Mouse (Mus musculus) testis, adult 2 months (tissue): ENCODE data around the gene Diras2. TPM values are rescaled to one million over a fixed set of nuclear protein-coding genes. Genes with fewer than 3 reads are reported as not detected.

Experiments used
- H3K27ac ChIP-seq: fragments of 200-500 bp; 2 replicates; pipeline ENCODE4 v1.5.1; 2012; ENCODE audit warnings: low read depth, low read length; ENCODE audit not compliant: control insufficient read depth, insufficient read depth
- H3K27me3 ChIP-seq: fragments of 200-500 bp; 2 replicates; pipeline ENCODE4 v1.6.1; 2012; ENCODE audit warnings: mild to moderate bottlenecking, low read length, moderate library complexity; ENCODE audit not compliant: control insufficient read depth, insufficient read depth
- H3K36me3 ChIP-seq: fragments of 200-500 bp; 2 replicates; pipeline ENCODE4 v1.6.1; 2012; ENCODE audit warnings: mild to moderate bottlenecking, low read length; ENCODE audit not compliant: control insufficient read depth, insufficient read depth
- H3K4me1 ChIP-seq: fragments of 200-500 bp; 2 replicates; pipeline ENCODE4 v1.6.1; 2012; ENCODE audit warnings: low read length; ENCODE audit not compliant: control insufficient read depth, insufficient read depth
- H3K4me3 ChIP-seq: fragments of 200-500 bp; 2 replicates; pipeline ENCODE4 v1.5.1; 2012; ENCODE audit warnings: low read depth, mild to moderate bottlenecking, low read length, moderate library complexity, mixed read lengths; ENCODE audit not compliant: control insufficient read depth
- CTCF ChIP-seq: fragments of 200-500 bp; IDR thresholded peaks from 2 replicates; pipeline ENCODE4 v1.5.1; 2012; ENCODE audit warnings: low read depth, mild to moderate bottlenecking, inconsistent platforms, low read length, moderate library complexity; ENCODE audit not compliant: control insufficient read depth, insufficient read depth, insufficient replicate concordance
- POLR2A ChIP-seq: fragments of 200-500 bp; IDR thresholded peaks from 2 replicates; pipeline ENCODE4 v1.6.1; 2012; ENCODE audit warnings: low read depth, mild to moderate bottlenecking, inconsistent platforms, low read length, moderate library complexity; ENCODE audit not compliant: control insufficient read depth
- polyA plus RNA-seq: library from polyadenylated mRNA; depleted of rRNA; stranded (reverse); fragments of >200 nt; gene quantifications from 2 replicates; pipeline ENCODE4 v1.2.3, GENCODE M21; 2012

The Diras2 gene
- polyA plus RNA-seq, 1 experiment = 2.4 TPM

- Histone ChIP-seq H3K4me1 (peaks cover 8% of the 10 kb centered on the region), H3K27ac (no peak overlapping the region), H3K36me3 (no peaks in the 10 kb centered on the region), H3K4me3 (peak overlapping the region; percentile 61), H3K27me3 (no peaks in the 10 kb centered on the region)
- TF ChIP-seq CTCF (no peak), POLR2A (no peak)
Measured at GRCm38 (mm10) chr13:52537754-52538587, 6.9 kb upstream of the Diras2 start.

DNA sequence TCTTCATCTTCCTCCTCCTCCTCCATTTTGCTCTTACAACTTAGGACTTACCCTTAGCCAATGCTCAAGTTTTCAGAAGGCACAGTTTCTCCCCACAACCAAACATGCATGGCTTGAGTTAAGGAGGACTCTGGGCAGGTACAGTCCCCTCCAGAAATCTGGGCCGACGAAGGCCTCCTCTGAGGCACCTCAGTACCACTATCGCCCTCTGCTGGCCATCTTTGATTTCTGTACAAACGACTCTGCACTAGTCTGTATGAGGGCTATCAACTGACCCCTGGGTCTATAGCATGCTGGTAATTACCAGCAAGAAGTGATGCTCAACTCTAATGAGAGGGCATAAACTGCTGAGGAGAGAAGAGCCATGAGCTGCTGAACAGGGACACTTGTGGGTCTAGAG is 4.5 kb upstream of the Diras2 start:
- Histone ChIP-seq H3K27me3 (no peaks in the 10 kb centered on the region), H3K27ac (0 out of 2 replicates have a peak overlapping the region, but pooled peaks have one; percentile 10), H3K36me3 (no peaks in the 10 kb centered on the region), H3K4me3 (no peak overlapping the region), H3K4me1 (peaks cover 9% of the 10 kb centered on the region)
- no peak for TF ChIP-seq POLR2A
- TF ChIP-seq CTCF = peak; percentile 55; the same call in 1 of the 2 replicates

DNA sequence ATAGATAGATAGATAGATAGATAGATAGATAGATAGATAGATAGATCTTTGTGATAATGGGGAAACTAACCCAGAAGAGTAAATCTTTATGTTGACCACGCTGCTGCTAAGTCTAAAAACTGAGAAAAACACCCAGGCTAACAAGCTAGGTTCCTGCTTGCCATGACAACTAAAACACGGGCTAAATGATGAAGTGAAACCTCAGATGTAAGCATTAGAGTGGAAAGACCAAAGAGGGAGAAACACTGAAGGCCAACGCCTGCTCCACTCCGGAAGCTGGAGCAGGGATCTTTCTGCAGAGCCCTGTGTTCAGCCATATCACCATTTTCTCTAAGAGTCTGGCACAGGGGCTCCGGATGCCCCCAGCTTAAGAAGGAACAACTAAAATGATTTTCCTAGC is 2.6 kb upstream of the Diras2 start:
- no peak for TF ChIP-seq POLR2A
- no peak for TF ChIP-seq CTCF

GRCm38 (mm10) chr13:52530008-52530945 is 802 bp downstream of the Diras2 start:
- peak overlapping the region; percentile 50 for H3K4me3 ChIP-seq
- H3K27me3 ChIP-seq = peaks cover 3% of the 10 kb centered on the region
- TF ChIP-seq POLR2A (peak; percentile 23; the same call in 1 of the 2 replicates), CTCF (peak; percentile 27; the same call in 1 of the 2 replicates)
- no peak overlapping the region for H3K27ac ChIP-seq
- H3K4me1 ChIP-seq = peaks cover 6% of the 10 kb centered on the region
- H3K36me3 ChIP-seq = no peaks in the 10 kb centered on the region

More for the DNA sequence above, 2.6 kb upstream of the Diras2 start:
- no peaks in the 10 kb centered on the region for H3K36me3 ChIP-seq
- H3K4me1 ChIP-seq = peaks cover 14% of the 10 kb centered on the region
- peaks cover 3% of the 10 kb centered on the region for H3K27me3 ChIP-seq
- no peak overlapping the region for H3K4me3 ChIP-seq
- no peak overlapping the region for H3K27ac ChIP-seq

GRCm38 (mm10) chr13:52529188-52529972 is 1.7 kb downstream of the Diras2 start:
- Histone ChIP-seq H3K4me3 (no peak overlapping the region), H3K4me1 (peaks cover 6% of the 10 kb centered on the region), H3K27ac (no peak overlapping the region), H3K36me3 (no peaks in the 10 kb centered on the region), H3K27me3 (peaks cover 3% of the 10 kb centered on the region)
- TF ChIP-seq CTCF = no peak
- TF ChIP-seq POLR2A = no peak

- no peaks in the 10 kb centered on the region for H3K36me3 ChIP-seq
Measured at GRCm38 (mm10) chr13:52528786-52529185, 2.3 kb downstream of the Diras2 start.

More at GRCm38 (mm10) chr13:52528786-52529185, 2.3 kb downstream of the Diras2 start:
- no peak for TF ChIP-seq CTCF
- no peak for TF ChIP-seq POLR2A
- peaks cover 6% of the 10 kb centered on the region for H3K4me1 ChIP-seq
- no peak overlapping the region for H3K4me3 ChIP-seq
- peaks cover 3% of the 10 kb centered on the region for H3K27me3 ChIP-seq
- no peak overlapping the region for H3K27ac ChIP-seq
